Mouse (Mus musculus): ENCODE results near the gene Olfr305. TPM values are rescaled to one million over a fixed set of nuclear protein-coding genes. Genes with fewer than 3 reads are reported as not detected.

Olfr305 gene
- polyA plus RNA-seq, 2 experiments = not detected

DNA sequence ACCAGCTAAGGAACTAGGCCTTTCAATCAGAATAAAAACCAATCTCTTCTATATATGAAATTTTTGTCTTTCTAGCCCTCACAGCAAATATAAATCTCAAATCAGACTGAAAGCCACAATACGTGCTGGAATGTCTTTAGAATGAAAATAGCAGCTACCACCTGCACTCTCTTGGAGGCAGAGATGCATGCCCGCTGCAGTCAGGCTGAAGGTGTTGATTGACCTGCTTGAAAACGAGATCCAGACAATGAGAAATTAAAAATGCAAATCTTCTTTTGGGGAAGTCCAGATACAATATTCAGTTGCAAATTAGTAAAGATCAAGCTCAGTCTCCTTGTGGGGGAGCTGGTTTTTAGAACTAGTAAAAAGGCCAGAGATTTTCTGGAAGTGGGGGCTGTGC, 22.5 kb downstream of the Olfr305 start:
- Histone ChIP-seq H3K9me3 (ENCODE audit: control insufficient read depth, low read length) (no peaks in the 10 kb centered on the region), H3K4me1 (replicated peaks; ENCODE audit: control insufficient read depth in 2 of 2, insufficient read depth in 2 of 2, low read length in 1 of 2) (no peaks in the 10 kb centered on the region), H3K27me3 (ENCODE audit: control insufficient read depth, insufficient read depth, low read length) (no peaks in the 10 kb centered on the region), H3K9ac (replicated peaks) (no peak overlapping the region), H3K4me2 (ENCODE audit: low read depth) (no peak overlapping the region), H3K4me3 (ENCODE audit: insufficient read depth in 1 of 2, low read depth in 2 of 2, low read length in 2 of 2) (no peak overlapping the region), H3K36me3 (replicated peaks; ENCODE audit: control insufficient read depth, insufficient read depth, low read depth) (no peaks in the 10 kb centered on the region), H3K27ac (no peak overlapping the region)
- DNase-seq (ENCODE audit: low read depth in 3 of 3, low spot score in 3 of 3) (no peak), ATAC-seq (ENCODE audit: insufficient read depth) (no peak)
- WGBS (ENCODE audit: insufficient replicate concordance) = 43% methylated on average over 3 of the region's 3 CpGs
- TF ChIP-seq CTCF (IDR thresholded peaks at IDR 0.05; ENCODE audit: low read depth) (no peak), EP300 (IDR thresholded peaks at IDR 0.05; ENCODE audit: low read depth) (no peak)

GRCm38 (mm10) chr7:86342881-86343565, 23.7 kb downstream of the Olfr305 start:
- TF ChIP-seq CTCF (IDR thresholded peaks at IDR 0.05; ENCODE audit: low read depth) = no peak
- TF ChIP-seq EP300 (IDR thresholded peaks at IDR 0.05; ENCODE audit: low read depth) = no peak
- WGBS (ENCODE audit: insufficient replicate concordance) = 55% methylated on average over 14 of the region's 14 CpGs

GRCm38 (mm10) chr7:86337486-86337885, 29.2 kb downstream of the Olfr305 start, which contains the start of gene Olfr307:
TSS of gene Olfr307 (minus strand) at chr7:86337586.
- no peaks in the 10 kb centered on the region for H3K4me1 ChIP-seq (replicated peaks; ENCODE audit: control insufficient read depth in 2 of 2, insufficient read depth in 2 of 2, low read length in 1 of 2)
- H3K36me3 ChIP-seq (replicated peaks; ENCODE audit: control insufficient read depth, insufficient read depth, low read depth) = no peaks in the 10 kb centered on the region
- H3K27ac ChIP-seq = no peak within 1 kb of the TSS
- no peak for DNase-seq (ENCODE audit: low read depth in 3 of 3, low spot score in 3 of 3)
- no peaks in the 10 kb centered on the region for H3K9me3 ChIP-seq (ENCODE audit: control insufficient read depth, low read length)
- ATAC-seq (ENCODE audit: insufficient read depth) = no peak
- no peak within 1 kb of the TSS for H3K4me3 ChIP-seq (ENCODE audit: insufficient read depth in 1 of 2, low read depth in 2 of 2, low read length in 2 of 2)
- 49% methylated on average over 1 of the region's 1 CpGs for WGBS (ENCODE audit: insufficient replicate concordance)
- no peaks in the 10 kb centered on the region for H3K27me3 ChIP-seq (ENCODE audit: control insufficient read depth, insufficient read depth, low read length)
- TF ChIP-seq EP300 (IDR thresholded peaks at IDR 0.05; ENCODE audit: low read depth) = no peak
- no peak for TF ChIP-seq CTCF (IDR thresholded peaks at IDR 0.05; ENCODE audit: low read depth)
- H3K9ac ChIP-seq (replicated peaks) = no peak within 1 kb of the TSS
- H3K4me2 ChIP-seq (ENCODE audit: low read depth) = no peak within 1 kb of the TSS

More at GRCm38 (mm10) chr7:86342881-86343565, 23.7 kb downstream of the Olfr305 start:
- Histone ChIP-seq H3K36me3 (replicated peaks; ENCODE audit: control insufficient read depth, insufficient read depth, low read depth) (no peaks in the 10 kb centered on the region), H3K4me1 (replicated peaks; ENCODE audit: control insufficient read depth in 2 of 2, insufficient read depth in 2 of 2, low read length in 1 of 2) (no peaks in the 10 kb centered on the region), H3K4me2 (ENCODE audit: low read depth) (no peak overlapping the region), H3K27me3 (ENCODE audit: control insufficient read depth, insufficient read depth, low read length) (no peaks in the 10 kb centered on the region), H3K27ac (no peak overlapping the region), H3K4me3 (ENCODE audit: insufficient read depth in 1 of 2, low read depth in 2 of 2, low read length in 2 of 2) (no peak overlapping the region), H3K9ac (replicated peaks) (no peak overlapping the region), H3K9me3 (ENCODE audit: control insufficient read depth, low read length) (no peaks in the 10 kb centered on the region)
- no peak for ATAC-seq (ENCODE audit: insufficient read depth)
- DNase-seq (ENCODE audit: low read depth in 3 of 3, low spot score in 3 of 3) = no peak

DNA sequence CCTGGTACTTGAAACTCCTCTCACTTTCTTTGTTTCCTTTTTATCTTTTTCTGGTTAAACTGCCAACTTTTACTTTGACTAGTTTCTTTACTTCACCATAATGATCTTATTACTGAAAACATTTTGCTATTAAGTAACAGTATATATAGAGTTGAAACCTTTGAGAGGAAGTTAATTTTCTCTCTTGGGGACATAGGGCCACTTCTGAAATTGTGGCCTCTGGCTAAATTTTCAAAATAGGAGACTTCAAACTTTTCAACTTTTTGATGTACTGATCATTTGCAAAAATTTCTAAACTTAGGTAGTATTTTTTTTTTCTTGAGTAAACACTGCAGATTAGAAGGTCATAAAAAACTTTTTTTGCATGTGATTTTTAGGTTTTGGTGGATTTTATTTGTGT, 41.2 kb downstream of the Olfr305 start, which contains the start of gene Olfr308:
Olfr308 (minus strand) TSS at position 101 of the 400 bp plus-strand sequence.
- Histone ChIP-seq H3K4me1 (replicated peaks; ENCODE audit: control insufficient read depth in 2 of 2, insufficient read depth in 2 of 2, low read length in 1 of 2) (no peaks in the 10 kb centered on the region), H3K27me3 (ENCODE audit: control insufficient read depth, insufficient read depth, low read length) (no peaks in the 10 kb centered on the region), H3K4me3 (ENCODE audit: insufficient read depth in 1 of 2, low read depth in 2 of 2, low read length in 2 of 2) (no peak within 1 kb of the TSS), H3K9ac (replicated peaks) (no peak within 1 kb of the TSS), H3K36me3 (replicated peaks; ENCODE audit: control insufficient read depth, insufficient read depth, low read depth) (no peaks in the 10 kb centered on the region), H3K27ac (no peak within 1 kb of the TSS), H3K4me2 (ENCODE audit: low read depth) (no peak within 1 kb of the TSS), H3K9me3 (ENCODE audit: control insufficient read depth, low read length) (no peaks in the 10 kb centered on the region)
- DNase-seq (ENCODE audit: low read depth in 3 of 3, low spot score in 3 of 3) = no peak
- no peak for ATAC-seq (ENCODE audit: insufficient read depth)
- no peak for TF ChIP-seq CTCF (IDR thresholded peaks at IDR 0.05; ENCODE audit: low read depth)
- TF ChIP-seq EP300 (IDR thresholded peaks at IDR 0.05; ENCODE audit: low read depth) = no peak

- no peak for ATAC-seq (ENCODE audit: insufficient read depth)
- 62% methylated on average over 2 of the region's 2 CpGs for WGBS (ENCODE audit: insufficient replicate concordance)
- TF ChIP-seq CTCF (IDR thresholded peaks at IDR 0.05; ENCODE audit: low read depth) (no peak), EP300 (IDR thresholded peaks at IDR 0.05; ENCODE audit: low read depth) (no peak)
- no peaks in the 10 kb centered on the region for H3K27me3 ChIP-seq (ENCODE audit: control insufficient read depth, insufficient read depth, low read length)
- no peaks in the 10 kb centered on the region for H3K36me3 ChIP-seq (replicated peaks; ENCODE audit: control insufficient read depth, insufficient read depth, low read depth)
- no peak overlapping the region for H3K27ac ChIP-seq
- H3K4me1 ChIP-seq (replicated peaks; ENCODE audit: control insufficient read depth in 2 of 2, insufficient read depth in 2 of 2, low read length in 1 of 2) = no peaks in the 10 kb centered on the region
- no peak for DNase-seq (ENCODE audit: low read depth in 3 of 3, low spot score in 3 of 3)
- H3K9me3 ChIP-seq (ENCODE audit: control insufficient read depth, low read length) = no peaks in the 10 kb centered on the region
- no peak overlapping the region for H3K4me3 ChIP-seq (ENCODE audit: insufficient read depth in 1 of 2, low read depth in 2 of 2, low read length in 2 of 2)
- H3K9ac ChIP-seq (replicated peaks) = no peak overlapping the region
- no peak overlapping the region for H3K4me2 ChIP-seq (ENCODE audit: low read depth)
Observed at GRCm38 (mm10) chr7:86321323-86321722, 45.4 kb downstream of the Olfr305 start.

All from liver, embryonic 14.5 days (tissue).